Mouse (Mus musculus): ENCODE measurements around the gene F11r.

DNA sequence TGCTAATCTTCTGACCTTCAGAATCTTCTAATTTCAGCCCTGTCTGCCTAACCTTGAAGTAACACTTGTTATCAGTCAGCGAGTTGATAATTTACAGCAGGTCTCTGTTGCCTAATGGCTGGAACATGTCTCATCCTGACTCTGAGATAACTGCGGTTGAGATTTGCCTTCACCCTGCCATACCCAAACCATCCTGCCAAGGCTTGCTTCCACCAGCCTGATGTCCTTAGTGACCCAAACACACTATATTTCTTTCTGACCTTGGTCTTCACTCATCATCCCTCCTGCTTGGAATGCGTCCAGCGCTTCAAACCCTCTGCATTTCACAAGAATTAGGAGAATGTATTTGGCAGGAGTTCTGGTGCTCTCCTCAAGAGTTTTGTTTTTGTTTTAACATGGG lies 12.2 kb upstream of the F11r start:
- TF ChIP-seq CTCF (IDR thresholded peaks at IDR 0.05; ENCODE audit: low read depth) = no peak
- no peak for TF ChIP-seq EP300 (optimal IDR thresholded peaks at IDR 0.05)

Data from stomach, postnatal 0 days (tissue).